Mouse (Mus musculus) urinary bladder, adult 2 months (tissue): ENCODE results near the gene Rab24. TPM values are rescaled to one million over a fixed set of nuclear protein-coding genes. Genes with fewer than 3 reads are reported as not detected.

Experiments used
- DNase-seq: peaks from one replicate; pipeline ENCODE4 v3.0.0; 2022; ENCODE audit warnings: low spot score
- polyA plus RNA-seq: library from polyadenylated mRNA; depleted of rRNA; stranded (reverse); fragments of >200 nt; gene quantifications from 2 replicates; pipeline ENCODE4 v1.2.3, GENCODE M21; 2012; rRNA removed

Rab24 gene
- polyA plus RNA-seq, 1 experiment, result 134 TPM

GRCm38 (mm10) chr13:55329109-55329682 is 7.5 kb upstream of the Rab24 start:
- DNase-seq, result no peak

- no peak for DNase-seq
These were observed 6.9 kb upstream of the Rab24 start for GRCm38 (mm10) chr13:55328641-55329040.

GRCm38 (mm10) chr13:55328171-55328570 is 6.4 kb upstream of the Rab24 start:
- no peak for DNase-seq

- peak; percentile 65 for DNase-seq
These were observed 5.9 kb upstream of the Rab24 start for GRCm38 (mm10) chr13:55327633-55328032.

- no peak for DNase-seq
These were observed 5.4 kb upstream of the Rab24 start for GRCm38 (mm10) chr13:55327169-55327568.

GRCm38 (mm10) chr13:55325596-55325995 is 3.9 kb upstream of the Rab24 start:
- no peak for DNase-seq

- no peak for DNase-seq
These were observed 532 bp upstream of the Rab24 start for GRCm38 (mm10) chr13:55322130-55322825.

GRCm38 (mm10) chr13:55319931-55320533 is 1.7 kb downstream of the Rab24 start, which contains the start of gene Prelid1:
Gene Prelid1, plus strand, starts transcription at chr13:55320500.
- DNase-seq, result no peak

- DNase-seq, result no peak
These were observed 3.4 kb downstream of the Rab24 start for GRCm38 (mm10) chr13:55318351-55318750.

GRCm38 (mm10) chr13:55314891-55315412 is 6.8 kb downstream of the Rab24 start:
- no peak for DNase-seq

- DNase-seq, result no peak
These were observed 8.7 kb downstream of the Rab24 start for GRCm38 (mm10) chr13:55313051-55313450.

- no peak for DNase-seq
These were observed 9.6 kb downstream of the Rab24 start for GRCm38 (mm10) chr13:55312028-55312630.

GRCm38 (mm10) chr13:55300913-55301312 is 20.8 kb downstream of the Rab24 start:
- no peak for DNase-seq

- DNase-seq, result no peak
These were observed 25.0 kb downstream of the Rab24 start for GRCm38 (mm10) chr13:55296760-55297159.

GRCm38 (mm10) chr13:55288854-55289253 is 32.9 kb downstream of the Rab24 start:
- DNase-seq, result no peak

GRCm38 (mm10) chr13:55277646-55278045 is 44.1 kb downstream of the Rab24 start:
- no peak for DNase-seq

GRCm38 (mm10) chr13:55277203-55277602 is 44.5 kb downstream of the Rab24 start:
- no peak for DNase-seq

Other genes starting within 250 kb of the Rab24 start
- gene Uimc1, start 221.6 kb downstream of the Rab24 start, polyA plus RNA-seq, result 30.8 and 31.4 TPM in 2 replicates
- 30.0 and 34.6 TPM in 2 replicates for gene Zfp346, start 216.6 kb downstream of the Rab24 start, polyA plus RNA-seq
- not detected in 2 replicates for gene Gm17617, start 188.4 kb downstream of the Rab24 start, polyA plus RNA-seq
- gene Fgfr4, start 169.3 kb downstream of the Rab24 start, polyA plus RNA-seq, result 0.15 and 0.66 TPM in 2 replicates
- 25.8 and 32.1 TPM in 2 replicates for gene Nsd1, start 112.2 kb downstream of the Rab24 start, polyA plus RNA-seq
- 168 and 176 TPM in 2 replicates for gene Prelid1, start 1.4 kb downstream of the Rab24 start, polyA plus RNA-seq
- 1.3 and 1.9 TPM in 2 replicates for gene Mxd3, start 7.9 kb upstream of the Rab24 start, polyA plus RNA-seq
- gene Lman2, start 40.8 kb upstream of the Rab24 start, polyA plus RNA-seq, result 67.3 and 72.5 TPM in 2 replicates
- gene Rgs14, start 47.8 kb upstream of the Rab24 start, polyA plus RNA-seq, result 2.0 and 2.7 TPM in 2 replicates
- 0.44 and 0.52 TPM in 2 replicates for gene Slc34a1, start 76.2 kb upstream of the Rab24 start, polyA plus RNA-seq
- not detected in 2 replicates for gene Pfn3, start 93.3 kb upstream of the Rab24 start, polyA plus RNA-seq
- gene F12, start 104.8 kb upstream of the Rab24 start, polyA plus RNA-seq, result 0.06 and 0.07 TPM in 2 replicates
- 37.4 and 42.4 TPM in 2 replicates for gene Grk6, start 123.1 kb upstream of the Rab24 start, polyA plus RNA-seq
- gene Prr7, start 142.3 kb upstream of the Rab24 start, polyA plus RNA-seq, result 3.5 and 3.8 TPM in 2 replicates
- 43.0 and 45.3 TPM in 2 replicates for gene Dbn1, start 166.2 kb upstream of the Rab24 start, polyA plus RNA-seq
- gene Pdlim7, start 191.7 kb upstream of the Rab24 start, polyA plus RNA-seq, result 382 and 383 TPM in 2 replicates
- 5.1 and 6.9 TPM in 2 replicates for gene Dok3, start 207.3 kb upstream of the Rab24 start, polyA plus RNA-seq
- 45.1 and 51.6 TPM in 2 replicates for gene Ddx41, start 214.7 kb upstream of the Rab24 start, polyA plus RNA-seq
- 86.0 and 97.9 TPM in 2 replicates for gene Fam193b, start 249.2 kb upstream of the Rab24 start, polyA plus RNA-seq